Mouse (Mus musculus) c-Kit-positive CD71-negative TER-119-negative erythroid progenitor cells, embryonic 14.5 days (primary cell): ENCODE measurements around the gene Asic2.

ENCODE experiments used
- DNase-seq: peaks from one replicate; pipeline ENCODE4 v3.0.0-alpha.2; 2013; ENCODE audit warnings: low read depth

Asic2 gene

GRCm38 (mm10) chr11:81187851-81188250, 780.4 kb downstream of the Asic2 start:
- DNase-seq: no peak

- no peak for DNase-seq
Observed at GRCm38 (mm10) chr11:81184721-81185120, 783.5 kb downstream of the Asic2 start.

- no peak for DNase-seq
Observed at GRCm38 (mm10) chr11:81164890-81165289, 803.4 kb downstream of the Asic2 start.

GRCm38 (mm10) chr11:81163056-81163455, 805.2 kb downstream of the Asic2 start:
- no peak for DNase-seq

- no peak for DNase-seq
Observed at GRCm38 (mm10) chr11:81153841-81154240, 814.4 kb downstream of the Asic2 start.

- DNase-seq: no peak
Observed at GRCm38 (mm10) chr11:81153161-81153840, 815.0 kb downstream of the Asic2 start.

GRCm38 (mm10) chr11:81152460-81153160, 815.6 kb downstream of the Asic2 start:
- no peak for DNase-seq

GRCm38 (mm10) chr11:81152021-81152385, 816.3 kb downstream of the Asic2 start:
- DNase-seq: no peak

GRCm38 (mm10) chr11:81151286-81152020, 816.8 kb downstream of the Asic2 start:
- DNase-seq: no peak

- DNase-seq: no peak
Observed at GRCm38 (mm10) chr11:81150621-81151020, 817.6 kb downstream of the Asic2 start.

- no peak for DNase-seq
Observed at GRCm38 (mm10) chr11:81148423-81148822, 819.8 kb downstream of the Asic2 start.

- no peak for DNase-seq
Observed at GRCm38 (mm10) chr11:81146574-81147157, 821.6 kb downstream of the Asic2 start.

- DNase-seq: no peak
Observed at GRCm38 (mm10) chr11:81135141-81135540, 833.1 kb downstream of the Asic2 start.

GRCm38 (mm10) chr11:81133950-81134349, 834.3 kb downstream of the Asic2 start:
- no peak for DNase-seq

GRCm38 (mm10) chr11:81132669-81133068, 835.6 kb downstream of the Asic2 start:
- DNase-seq: no peak

- no peak for DNase-seq
Observed at GRCm38 (mm10) chr11:81124363-81124762, 843.9 kb downstream of the Asic2 start.

GRCm38 (mm10) chr11:81120024-81120576, 848.2 kb downstream of the Asic2 start:
- no peak for DNase-seq

GRCm38 (mm10) chr11:81118055-81118454, 850.2 kb downstream of the Asic2 start:
- DNase-seq: no peak

GRCm38 (mm10) chr11:81115666-81116065, 852.6 kb downstream of the Asic2 start:
- DNase-seq: peak; percentile 24

GRCm38 (mm10) chr11:81111626-81112025, 856.6 kb downstream of the Asic2 start:
- no peak for DNase-seq

GRCm38 (mm10) chr11:81110049-81110448, 858.2 kb downstream of the Asic2 start:
- no peak for DNase-seq

- no peak for DNase-seq
Observed at GRCm38 (mm10) chr11:81106949-81107348, 861.3 kb downstream of the Asic2 start.
